Mouse (Mus musculus) midbrain, embryonic 12.5 days (tissue): ENCODE data around the gene Vps16. TPM values are rescaled to one million over a fixed set of nuclear protein-coding genes. Genes with fewer than 3 reads are reported as not detected.
A peak's percentile ranks its signal among the peaks of the same experiment; 100 is the strongest.

Experiments
- ATAC-seq: fragments of 200-750 bp; cut with Nextera tagmentation; 2 replicates; pipeline ENCODE4 v1.8.0; 2017; ENCODE audit warnings: low read depth, moderate TSS enrichment, moderate library complexity; ENCODE audit not compliant: low FRiP score
- H3K27ac ChIP-seq: fragments of 300-500 bp; sonication (generic); replicated peaks from 2 replicates; pipeline ENCODE4 v1.5.1; 2016; ENCODE audit warnings: mild to moderate bottlenecking
- H3K27me3 ChIP-seq: fragments of 300-500 bp; sonication (generic); 2 replicates; pipeline ENCODE4 v1.6.1; 2016; ENCODE audit warnings: mild to moderate bottlenecking
- H3K36me3 ChIP-seq: fragments of 300-500 bp; sonication (generic); 2 replicates; pipeline ENCODE4 v1.6.1; 2016
- H3K4me1 ChIP-seq: fragments of 300-500 bp; sonication (generic); 2 replicates; pipeline ENCODE4 v1.6.1; 2016
- H3K4me2 ChIP-seq: fragments of 300-500 bp; sonication (generic); replicated peaks from 2 replicates; pipeline ENCODE4 v1.6.1; 2016; ENCODE audit warnings: mild to moderate bottlenecking, moderate library complexity
- H3K4me3 ChIP-seq: fragments of 300-500 bp; sonication (generic); 2 replicates; pipeline ENCODE4 v1.5.1; 2016; ENCODE audit warnings: mild to moderate bottlenecking
- H3K9ac ChIP-seq: fragments of 300-500 bp; sonication (generic); replicated peaks from 2 replicates; pipeline ENCODE4 v1.6.1; 2016; ENCODE audit warnings: mild to moderate bottlenecking, moderate library complexity
- H3K9me3 ChIP-seq: fragments of 300-500 bp; sonication (generic); 2 replicates; pipeline ENCODE4 v1.6.1; 2016; ENCODE audit warnings: mild to moderate bottlenecking
- WGBS: fragments of 180-500 bp; shearing (Covaris S2); methylation state at CpG from one replicate; pipeline ENCODE4 v1.1.7; 2016; 5-methylcytosine and 5-hydroxymethylcytosine counted together
- polyA plus RNA-seq: library from polyadenylated mRNA; unstranded; fragments of >200 nt; fragmentation: Nextera tagmentation; extraction: Ambion mirVana; gene quantifications from 2 replicates; pipeline ENCODE4 v1.2.1, GENCODE M21; 2016

The Vps16 gene
- polyA plus RNA-seq, 1 experiment from 2014 or later: 115 TPM

GRCm38 (mm10) chr2:130425112-130425511 lies 973 bp downstream of the Vps16 start:
- Histone ChIP-seq H3K36me3 (no peaks in the 10 kb centered on the region), H3K4me1 (peaks cover 17% of the 10 kb centered on the region), H3K27me3 (peaks cover 6% of the 10 kb centered on the region; the same call in 1 of the 2 replicates), H3K4me2 (peak overlapping the region; percentile 84), H3K4me3 (peak overlapping the region; percentile 84), H3K9me3 (no peaks in the 10 kb centered on the region), H3K27ac (peak overlapping the region; percentile 91; the same call in 1 of the 2 replicates), H3K9ac (peak overlapping the region; percentile 81)
- WGBS: 47% methylated on average over 5 of the region's 5 CpGs
- ATAC-seq: no peak

- ATAC-seq: no peak
- Histone ChIP-seq H3K36me3 (peaks cover 7% of the 10 kb centered on the region), H3K27me3 (no peaks in the 10 kb centered on the region), H3K9ac (no peak overlapping the region), H3K4me2 (no peak overlapping the region), H3K4me3 (no peak overlapping the region), H3K9me3 (no peaks in the 10 kb centered on the region), H3K4me1 (peaks cover 10% of the 10 kb centered on the region), H3K27ac (no peak overlapping the region)
- WGBS: 71% methylated on average over 2 of the region's 2 CpGs
Observed at GRCm38 (mm10) chr2:130429851-130430250, 5.7 kb downstream of the Vps16 start.

- Histone ChIP-seq H3K4me1 (peaks cover 4% of the 10 kb centered on the region), H3K27me3 (no peaks in the 10 kb centered on the region), H3K36me3 (peaks cover 7% of the 10 kb centered on the region), H3K27ac (no peak overlapping the region), H3K4me3 (no peak overlapping the region), H3K4me2 (no peak overlapping the region), H3K9ac (no peak overlapping the region), H3K9me3 (no peaks in the 10 kb centered on the region)
- 86% methylated on average over 3 of the region's 3 CpGs for WGBS
- no peak for ATAC-seq
Observed at GRCm38 (mm10) chr2:130430484-130430883, 6.3 kb downstream of the Vps16 start.

GRCm38 (mm10) chr2:130432157-130432556 lies 8.0 kb downstream of the Vps16 start:
- Histone ChIP-seq H3K4me1 (0 out of 2 replicates have a peak, but pooled peaks cover 3% of the 10 kb centered on the region), H3K9ac (no peak overlapping the region), H3K36me3 (peaks cover 10% of the 10 kb centered on the region), H3K4me2 (no peak overlapping the region), H3K4me3 (no peak overlapping the region), H3K27me3 (no peaks in the 10 kb centered on the region), H3K27ac (no peak overlapping the region), H3K9me3 (no peaks in the 10 kb centered on the region)
- 90% methylated on average over 3 of the region's 3 CpGs for WGBS
- no peak for ATAC-seq

- H3K4me1 ChIP-seq: 0 out of 2 replicates have a peak, but pooled peaks cover 3% of the 10 kb centered on the region
- H3K9ac ChIP-seq: no peak overlapping the region
- H3K27ac ChIP-seq: no peak overlapping the region
- peak; percentile 44; the same call in 1 of the 2 replicates for ATAC-seq
- H3K27me3 ChIP-seq: no peaks in the 10 kb centered on the region
- H3K4me3 ChIP-seq: no peak overlapping the region
- H3K9me3 ChIP-seq: no peaks in the 10 kb centered on the region
- WGBS: 20% methylated on average over 4 of the region's 4 CpGs
- H3K4me2 ChIP-seq: no peak overlapping the region
- H3K36me3 ChIP-seq: peaks cover 19% of the 10 kb centered on the region
Observed at GRCm38 (mm10) chr2:130433152-130433551, 9.0 kb downstream of the Vps16 start.

- H3K36me3 ChIP-seq: peaks cover 50% of the 10 kb centered on the region
- ATAC-seq: no peak
- H3K9me3 ChIP-seq: no peaks in the 10 kb centered on the region
- no peaks in the 10 kb centered on the region for H3K27me3 ChIP-seq
- 0 out of 2 replicates have a peak, but pooled peaks cover 3% of the 10 kb centered on the region for H3K4me1 ChIP-seq
- no peak overlapping the region for H3K4me2 ChIP-seq
- H3K27ac ChIP-seq: no peak overlapping the region
- no peak overlapping the region for H3K4me3 ChIP-seq
- 95% methylated on average over 1 of the region's 1 CpGs for WGBS
- no peak overlapping the region for H3K9ac ChIP-seq
Observed at GRCm38 (mm10) chr2:130436769-130437168, 12.6 kb downstream of the Vps16 start.

GRCm38 (mm10) chr2:130438861-130439260 lies 14.7 kb downstream of the Vps16 start:
- Histone ChIP-seq H3K27ac (no peak overlapping the region), H3K9ac (no peak overlapping the region), H3K36me3 (peaks cover 69% of the 10 kb centered on the region), H3K4me3 (no peak overlapping the region), H3K4me2 (no peak overlapping the region), H3K4me1 (no peaks in the 10 kb centered on the region), H3K27me3 (no peaks in the 10 kb centered on the region), H3K9me3 (no peaks in the 10 kb centered on the region)
- ATAC-seq: no peak
- WGBS: 92% methylated on average over 3 of the region's 3 CpGs

- 88% methylated on average over 4 of the region's 4 CpGs for WGBS
- Histone ChIP-seq H3K27me3 (no peaks in the 10 kb centered on the region), H3K36me3 (peaks cover 77% of the 10 kb centered on the region)
Observed at GRCm38 (mm10) chr2:130439840-130440480, 15.8 kb downstream of the Vps16 start.

GRCm38 (mm10) chr2:130442162-130442561 lies 18.0 kb downstream of the Vps16 start:
- 81% methylated on average over 10 of the region's 10 CpGs for WGBS
- Histone ChIP-seq H3K27me3 (no peaks in the 10 kb centered on the region), H3K4me3 (no peak overlapping the region), H3K4me1 (no peaks in the 10 kb centered on the region), H3K36me3 (peaks cover 76% of the 10 kb centered on the region), H3K9ac (no peak overlapping the region), H3K27ac (no peak overlapping the region), H3K4me2 (no peak overlapping the region), H3K9me3 (no peaks in the 10 kb centered on the region)
- ATAC-seq: no peak

More at GRCm38 (mm10) chr2:130439840-130440480, 15.8 kb downstream of the Vps16 start:
- H3K9ac ChIP-seq: no peak overlapping the region
- no peak overlapping the region for H3K4me3 ChIP-seq
- H3K9me3 ChIP-seq: no peaks in the 10 kb centered on the region
- no peak overlapping the region for H3K4me2 ChIP-seq
- no peak for ATAC-seq
- H3K27ac ChIP-seq: no peak overlapping the region
- H3K4me1 ChIP-seq: no peaks in the 10 kb centered on the region

GRCm38 (mm10) chr2:130448449-130448848 lies 24.3 kb downstream of the Vps16 start:
- Histone ChIP-seq H3K4me3 (no peak overlapping the region), H3K27ac (no peak overlapping the region), H3K4me1 (peaks cover 23% of the 10 kb centered on the region), H3K36me3 (peaks cover 13% of the 10 kb centered on the region), H3K9me3 (no peaks in the 10 kb centered on the region), H3K27me3 (peaks cover 10% of the 10 kb centered on the region), H3K9ac (no peak overlapping the region), H3K4me2 (no peak overlapping the region)
- ATAC-seq: no peak

GRCm38 (mm10) chr2:130449021-130449793 lies 25.1 kb downstream of the Vps16 start:
- Histone ChIP-seq H3K4me2 (peak overlapping the region; percentile 76), H3K4me1 (peaks cover 24% of the 10 kb centered on the region), H3K9me3 (no peaks in the 10 kb centered on the region), H3K9ac (peak overlapping the region; percentile 87), H3K27me3 (peaks cover 10% of the 10 kb centered on the region), H3K36me3 (peaks cover 6% of the 10 kb centered on the region; the same call in 1 of the 2 replicates), H3K27ac (no peak overlapping the region), H3K4me3 (peak overlapping the region; percentile 65)
- 8% methylated on average over 17 of the region's 17 CpGs for WGBS
- ATAC-seq: no peak; the same call in 1 of the 2 replicates

GRCm38 (mm10) chr2:130449794-130450433 lies 25.8 kb downstream of the Vps16 start, which contains the start of gene Ptpra:
TSS of gene Ptpra (plus strand) at chr2:130450278.
- H3K4me1 ChIP-seq: peaks cover 24% of the 10 kb centered on the region
- 0 out of 2 replicates have a peak, but pooled peaks cover 2% of the 10 kb centered on the region for H3K36me3 ChIP-seq
- peak within 1 kb of the TSS; percentile 65 for H3K4me3 ChIP-seq
- H3K27me3 ChIP-seq: peaks cover 10% of the 10 kb centered on the region
- peak within 1 kb of the TSS; percentile 87 for H3K9ac ChIP-seq
- WGBS: under 1% methylated on average over 35 of the region's 50 CpGs
- H3K27ac ChIP-seq: peak within 1 kb of the TSS; percentile 86
- H3K4me2 ChIP-seq: peak within 1 kb of the TSS; percentile 76
- no peaks in the 10 kb centered on the region for H3K9me3 ChIP-seq
- ATAC-seq: peak; percentile 98
